Mouse (Mus musculus): ENCODE results near the gene Galnt2. TPM values are rescaled to one million over a fixed set of nuclear protein-coding genes. Genes with fewer than 3 reads are reported as not detected.

Galnt2 gene
- polyA plus RNA-seq, 1 experiment from 2014 or later: 56.4 TPM

GRCm38 (mm10) chr8:124382235-124382634, 151.0 kb downstream of the Galnt2 start:
- Histone ChIP-seq H3K4me3 (ENCODE audit: low read depth, low read length) (no peak overlapping the region), H3K27ac (replicated peaks; ENCODE audit: low read depth, low read length) (no peak overlapping the region), H3K9ac (ENCODE audit: low read length) (no peak overlapping the region), H3K4me2 (ENCODE audit: low read depth, severe bottlenecking) (no peak overlapping the region), H3K9me3 (ENCODE audit: control insufficient read depth, low read length) (no peaks in the 10 kb centered on the region), H3K36me3 (ENCODE audit: control insufficient read depth, insufficient read depth, low read length) (no peaks in the 10 kb centered on the region), H3K4me1 (ENCODE audit: control insufficient read depth, insufficient read depth, low read length) (no peaks in the 10 kb centered on the region), H3K27me3 (ENCODE audit: control insufficient read depth, insufficient read depth, low read length) (no peaks in the 10 kb centered on the region)
- WGBS: 66% methylated on average over 10 of the region's 10 CpGs
- DNase-seq (ENCODE audit: low spot score): no peak
- ATAC-seq (ENCODE audit: insufficient number of reproducible peaks, low FRiP score, low TSS enrichment, low read depth): no peak

GRCm38 (mm10) chr8:124384336-124384735, 153.1 kb downstream of the Galnt2 start:
- WGBS: 94% methylated on average over 19 of the region's 19 CpGs
- no peak overlapping the region for H3K9ac ChIP-seq (ENCODE audit: low read length)

GRCm38 (mm10) chr8:124386225-124386899, 155.2 kb downstream of the Galnt2 start:
- WGBS: 82% methylated on average over 23 of the region's 23 CpGs

More at GRCm38 (mm10) chr8:124384336-124384735, 153.1 kb downstream of the Galnt2 start:
- Histone ChIP-seq H3K4me1 (ENCODE audit: control insufficient read depth, insufficient read depth, low read length) (no peaks in the 10 kb centered on the region), H3K36me3 (ENCODE audit: control insufficient read depth, insufficient read depth, low read length) (no peaks in the 10 kb centered on the region), H3K27me3 (ENCODE audit: control insufficient read depth, insufficient read depth, low read length) (no peaks in the 10 kb centered on the region), H3K27ac (replicated peaks; ENCODE audit: low read depth, low read length) (no peak overlapping the region), H3K4me3 (ENCODE audit: low read depth, low read length) (no peak overlapping the region), H3K9me3 (ENCODE audit: control insufficient read depth, low read length) (no peaks in the 10 kb centered on the region), H3K4me2 (ENCODE audit: low read depth, severe bottlenecking) (no peak overlapping the region)
- ATAC-seq (ENCODE audit: insufficient number of reproducible peaks, low FRiP score, low TSS enrichment, low read depth): no peak
- no peak for DNase-seq (ENCODE audit: low spot score)

GRCm38 (mm10) chr8:124389495-124389894, 158.3 kb downstream of the Galnt2 start:
- DNase-seq (ENCODE audit: low spot score) (no peak), ATAC-seq (ENCODE audit: insufficient number of reproducible peaks, low FRiP score, low TSS enrichment, low read depth) (no peak)
- Histone ChIP-seq H3K9me3 (ENCODE audit: control insufficient read depth, low read length) (no peaks in the 10 kb centered on the region), H3K27me3 (ENCODE audit: control insufficient read depth, insufficient read depth, low read length) (no peaks in the 10 kb centered on the region), H3K36me3 (ENCODE audit: control insufficient read depth, insufficient read depth, low read length) (no peaks in the 10 kb centered on the region), H3K4me2 (ENCODE audit: low read depth, severe bottlenecking) (no peak overlapping the region), H3K27ac (replicated peaks; ENCODE audit: low read depth, low read length) (no peak overlapping the region), H3K4me3 (ENCODE audit: low read depth, low read length) (no peak overlapping the region), H3K9ac (ENCODE audit: low read length) (no peak overlapping the region), H3K4me1 (ENCODE audit: control insufficient read depth, insufficient read depth, low read length) (no peaks in the 10 kb centered on the region)
- 90% methylated on average over 11 of the region's 11 CpGs for WGBS

More at GRCm38 (mm10) chr8:124386225-124386899, 155.2 kb downstream of the Galnt2 start:
- no peaks in the 10 kb centered on the region for H3K4me1 ChIP-seq (ENCODE audit: control insufficient read depth, insufficient read depth, low read length)
- no peak overlapping the region for H3K4me3 ChIP-seq (ENCODE audit: low read depth, low read length)
- H3K27ac ChIP-seq (replicated peaks; ENCODE audit: low read depth, low read length): no peak overlapping the region
- no peak overlapping the region for H3K9ac ChIP-seq (ENCODE audit: low read length)
- H3K4me2 ChIP-seq (ENCODE audit: low read depth, severe bottlenecking): no peak overlapping the region
- DNase-seq (ENCODE audit: low spot score): no peak
- no peak for ATAC-seq (ENCODE audit: insufficient number of reproducible peaks, low FRiP score, low TSS enrichment, low read depth)
- H3K27me3 ChIP-seq (ENCODE audit: control insufficient read depth, insufficient read depth, low read length): no peaks in the 10 kb centered on the region
- H3K36me3 ChIP-seq (ENCODE audit: control insufficient read depth, insufficient read depth, low read length): no peaks in the 10 kb centered on the region
- H3K9me3 ChIP-seq (ENCODE audit: control insufficient read depth, low read length): no peaks in the 10 kb centered on the region

- ATAC-seq (ENCODE audit: insufficient number of reproducible peaks, low FRiP score, low TSS enrichment, low read depth): no peak
- no peak for DNase-seq (ENCODE audit: low spot score)
- Histone ChIP-seq H3K9me3 (ENCODE audit: control insufficient read depth, low read length) (no peaks in the 10 kb centered on the region), H3K4me2 (ENCODE audit: low read depth, severe bottlenecking) (no peak overlapping the region), H3K9ac (ENCODE audit: low read length) (no peak overlapping the region), H3K4me1 (ENCODE audit: control insufficient read depth, insufficient read depth, low read length) (no peaks in the 10 kb centered on the region), H3K27me3 (ENCODE audit: control insufficient read depth, insufficient read depth, low read length) (no peaks in the 10 kb centered on the region), H3K36me3 (ENCODE audit: control insufficient read depth, insufficient read depth, low read length) (no peaks in the 10 kb centered on the region), H3K27ac (replicated peaks; ENCODE audit: low read depth, low read length) (no peak overlapping the region), H3K4me3 (ENCODE audit: low read depth, low read length) (no peak overlapping the region)
- WGBS: 93% methylated on average over 7 of the region's 7 CpGs
Observed at GRCm38 (mm10) chr8:124391191-124391590, 160.0 kb downstream of the Galnt2 start.

- no peak overlapping the region for H3K4me2 ChIP-seq (ENCODE audit: low read depth, severe bottlenecking)
- no peak for DNase-seq (ENCODE audit: low spot score)
- H3K27ac ChIP-seq (replicated peaks; ENCODE audit: low read depth, low read length): no peak overlapping the region
- H3K27me3 ChIP-seq (ENCODE audit: control insufficient read depth, insufficient read depth, low read length): no peaks in the 10 kb centered on the region
- 40% methylated on average over 10 of the region's 10 CpGs for WGBS
- H3K9ac ChIP-seq (ENCODE audit: low read length): no peak overlapping the region
- no peaks in the 10 kb centered on the region for H3K4me1 ChIP-seq (ENCODE audit: control insufficient read depth, insufficient read depth, low read length)
- H3K9me3 ChIP-seq (ENCODE audit: control insufficient read depth, low read length): no peaks in the 10 kb centered on the region
- ATAC-seq (ENCODE audit: insufficient number of reproducible peaks, low FRiP score, low TSS enrichment, low read depth): no peak
- no peak overlapping the region for H3K4me3 ChIP-seq (ENCODE audit: low read depth, low read length)
- H3K36me3 ChIP-seq (ENCODE audit: control insufficient read depth, insufficient read depth, low read length): no peaks in the 10 kb centered on the region
Observed at GRCm38 (mm10) chr8:124392271-124393012, 161.3 kb downstream of the Galnt2 start.

- no peaks in the 10 kb centered on the region for H3K9me3 ChIP-seq (ENCODE audit: control insufficient read depth, low read length)
- H3K27me3 ChIP-seq (ENCODE audit: control insufficient read depth, insufficient read depth, low read length): no peaks in the 10 kb centered on the region
- H3K27ac ChIP-seq (replicated peaks; ENCODE audit: low read depth, low read length): no peak overlapping the region
- ATAC-seq (ENCODE audit: insufficient number of reproducible peaks, low FRiP score, low TSS enrichment, low read depth) (no peak), DNase-seq (ENCODE audit: low spot score) (no peak)
- no peak overlapping the region for H3K4me3 ChIP-seq (ENCODE audit: low read depth, low read length)
- no peaks in the 10 kb centered on the region for H3K4me1 ChIP-seq (ENCODE audit: control insufficient read depth, insufficient read depth, low read length)
- WGBS: 84% methylated on average over 5 of the region's 5 CpGs
- H3K9ac ChIP-seq (ENCODE audit: low read length): no peak overlapping the region
- no peak overlapping the region for H3K4me2 ChIP-seq (ENCODE audit: low read depth, severe bottlenecking)
- H3K36me3 ChIP-seq (ENCODE audit: control insufficient read depth, insufficient read depth, low read length): no peaks in the 10 kb centered on the region
Observed at GRCm38 (mm10) chr8:124393013-124393412, 161.8 kb downstream of the Galnt2 start.

GRCm38 (mm10) chr8:124393927-124394326, 162.7 kb downstream of the Galnt2 start:
- Histone ChIP-seq H3K4me2 (ENCODE audit: low read depth, severe bottlenecking) (no peak overlapping the region), H3K36me3 (ENCODE audit: control insufficient read depth, insufficient read depth, low read length) (no peaks in the 10 kb centered on the region), H3K27ac (replicated peaks; ENCODE audit: low read depth, low read length) (no peak overlapping the region), H3K9me3 (ENCODE audit: control insufficient read depth, low read length) (no peaks in the 10 kb centered on the region), H3K9ac (ENCODE audit: low read length) (no peak overlapping the region), H3K4me1 (ENCODE audit: control insufficient read depth, insufficient read depth, low read length) (no peaks in the 10 kb centered on the region), H3K27me3 (ENCODE audit: control insufficient read depth, insufficient read depth, low read length) (no peaks in the 10 kb centered on the region), H3K4me3 (ENCODE audit: low read depth, low read length) (no peak overlapping the region)
- ATAC-seq (ENCODE audit: insufficient number of reproducible peaks, low FRiP score, low TSS enrichment, low read depth) (no peak), DNase-seq (ENCODE audit: low spot score) (peak; percentile 23)
- 83% methylated on average over 4 of the region's 4 CpGs for WGBS
